Comparison of ENCODE assay signal across 8 mouse cellular contexts in the genomic region with DNA sequence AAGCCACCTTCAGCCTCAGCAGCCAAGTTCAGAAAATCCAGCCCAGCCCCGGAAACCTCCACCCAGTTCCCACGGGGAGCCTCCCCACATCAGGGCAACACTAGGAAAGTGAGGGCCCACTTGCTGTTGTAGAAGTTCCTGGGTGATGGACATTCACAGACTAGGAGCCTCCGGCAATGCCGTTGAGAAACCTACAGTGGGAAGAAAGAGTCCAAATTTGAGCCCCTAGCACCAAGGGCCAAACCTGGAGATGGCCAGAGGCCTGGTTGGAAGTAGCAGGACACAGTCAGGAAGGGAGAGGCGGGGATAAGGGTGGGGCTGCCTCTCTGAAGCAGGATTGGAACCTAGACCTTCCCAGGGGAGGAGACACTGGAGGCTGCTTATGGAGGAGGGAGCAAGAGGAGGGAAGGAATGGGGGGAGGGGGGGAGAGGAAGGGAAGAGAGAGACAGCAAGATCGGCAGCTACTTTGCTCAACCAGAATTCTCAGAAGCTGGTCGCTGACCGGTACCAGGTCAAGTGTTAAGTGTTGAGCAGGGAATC. TPM values are rescaled to one million over a fixed set of nuclear protein-coding genes. Genes with fewer than 3 reads are reported as not detected.
A peak's percentile ranks its signal among the peaks of the same experiment; 100 is the strongest.
DNase-seq lines count a peak whose midpoint lies in the region; ATAC-seq and TF ChIP-seq lines count a peak whose summit lies in the region.

No protein-coding gene starts in this region.

- H3K4me1 ChIP-seq in kidney, adult 2 months (ENCODE audit: control insufficient read depth, insufficient read depth, low read length), result peaks cover 3% of the 10 kb centered on the region; the same call in 1 of the 2 replicates
- peaks cover 19% of the 10 kb centered on the region for H3K4me1 ChIP-seq in lung, embryonic 16.5 days (replicated peaks; ENCODE audit: control insufficient read depth, insufficient read depth, low read length)

- 32% methylated on average over 8 of the region's 8 CpGs for WGBS in kidney, adult 2 months
- 27% methylated on average over 8 of the region's 8 CpGs for WGBS in lung, embryonic 16.5 days

- DNase-seq in cerebellum, adult 11-12 months, result peak; percentile 55
- no peak for DNase-seq in cerebellum, adult 8-10 months
- DNase-seq in adrenal gland, postnatal 25 days, result peak; percentile 52
- peak; percentile 92 for DNase-seq in heart, adult 9 months (ENCODE audit: low spot score in 2 of 2)
- peak; percentile 87 for DNase-seq in kidney, adult 2 months
- DNase-seq in yolk sac, embryonic 10.5 days (ENCODE audit: low spot score), result peak; percentile 70
- no peak for DNase-seq in thymus, postnatal 25 days

- peak overlapping the region; percentile 58 for H3K9ac ChIP-seq in lung, embryonic 16.5 days (ENCODE audit: low read length)

- peak overlapping the region; percentile 81 for H3K27ac ChIP-seq in kidney, adult 2 months (ENCODE audit: insufficient read depth, low read depth, low read length)
- H3K27ac ChIP-seq in lung, embryonic 16.5 days (ENCODE audit: low read length), result peak overlapping the region; percentile 91

- no peaks in the 10 kb centered on the region for H3K36me3 ChIP-seq in kidney, adult 2 months (ENCODE audit: control insufficient read depth, insufficient read depth, low read length)
- H3K36me3 ChIP-seq in lung, embryonic 16.5 days (ENCODE audit: control insufficient read depth, insufficient read depth, low read length), result no peaks in the 10 kb centered on the region

- ATAC-seq in lung, embryonic 16.5 days (ENCODE audit: low read depth), result no peak

- H3K4me3 ChIP-seq in kidney, adult 2 months (ENCODE audit: insufficient read depth, low read depth, low read length), result peak overlapping the region; percentile 50
- H3K4me3 ChIP-seq in lung, embryonic 16.5 days (ENCODE audit: low read length), result peak overlapping the region; percentile 87

- TF ChIP-seq CTCF in kidney, adult 2 months (conservative IDR thresholded peaks at IDR 0.05; ENCODE audit: insufficient read depth, insufficient read length, low read depth, low read length), result no peak

- TF ChIP-seq POLR2A in kidney, adult 2 months (IDR thresholded peaks at IDR 0.05; ENCODE audit: low read depth, low read length), result no peak

- H3K9me3 ChIP-seq in lung, embryonic 16.5 days (ENCODE audit: control insufficient read depth, low read length), result no peaks in the 10 kb centered on the region

- H3K4me2 ChIP-seq in lung, embryonic 16.5 days (ENCODE audit: low read depth, low read length), result peak overlapping the region; percentile 73

- H3K27me3 ChIP-seq in kidney, adult 2 months (replicated peaks; ENCODE audit: control insufficient read depth, insufficient read depth, low read length), result no peaks in the 10 kb centered on the region
- no peaks in the 10 kb centered on the region for H3K27me3 ChIP-seq in lung, embryonic 16.5 days (ENCODE audit: control insufficient read depth, insufficient read depth, low read depth, low read length)

RNA-seq across cellular contexts. Expression of a gene that starts 1.3 kb away (rescaled TPM):
- 94.0 and 102 TPM in 2 replicates for total RNA-seq in adrenal gland, postnatal 25 days (2021)
- 82.3 and 84.1 TPM in 2 replicates for polyA plus RNA-seq in kidney, adult 2 months (2012; rRNA removed)
- polyA plus RNA-seq in lung, embryonic 16.5 days (2015; fragmentation: Nextera tagmentation; extraction: Ambion mirVana), result 54.6 and 59.7 TPM in 2 replicates

RNA-seq across cellular contexts. Expression of a gene that starts 2.9 kb away (rescaled TPM):
- 86.4 and 99.4 TPM in 2 replicates for total RNA-seq in adrenal gland, postnatal 25 days (2021)
- polyA plus RNA-seq in kidney, adult 2 months (2012; rRNA removed), result 38.8 and 41.1 TPM in 2 replicates
- polyA plus RNA-seq in lung, embryonic 16.5 days (2015; fragmentation: Nextera tagmentation; extraction: Ambion mirVana), result 28.9 and 30.7 TPM in 2 replicates

RNA-seq across cellular contexts. Expression of a gene that starts 20.6 kb away (rescaled TPM):
- total RNA-seq in adrenal gland, postnatal 25 days (2021), result 18.7 and 24.4 TPM in 2 replicates
- 20.0 and 21.4 TPM in 2 replicates for polyA plus RNA-seq in kidney, adult 2 months (2012; rRNA removed)
- polyA plus RNA-seq in lung, embryonic 16.5 days (2015; fragmentation: Nextera tagmentation; extraction: Ambion mirVana), result 62.0 and 64.5 TPM in 2 replicates

RNA-seq across cellular contexts. Expression of a gene that starts 21.7 kb away (rescaled TPM):
- total RNA-seq in adrenal gland, postnatal 25 days (2021), result 138 and 151 TPM in 2 replicates
- polyA plus RNA-seq in kidney, adult 2 months (2012; rRNA removed), result 105 and 107 TPM in 2 replicates
- polyA plus RNA-seq in lung, embryonic 16.5 days (2015; fragmentation: Nextera tagmentation; extraction: Ambion mirVana), result 96.5 and 108 TPM in 2 replicates

RNA-seq across cellular contexts. Expression of a gene that starts 32.7 kb away (rescaled TPM):
- 177 and 221 TPM in 2 replicates for total RNA-seq in adrenal gland, postnatal 25 days (2021)
- 89.9 and 95.4 TPM in 2 replicates for polyA plus RNA-seq in kidney, adult 2 months (2012; rRNA removed)
- 413 and 457 TPM in 2 replicates for polyA plus RNA-seq in lung, embryonic 16.5 days (2015; fragmentation: Nextera tagmentation; extraction: Ambion mirVana)

Comparison
In these comparisons a context has a peak if more than half of its experiments do, and no peak if none do; other contexts are left out.
1. DNase-seq: peak in cerebellum, adult 11-12 months (single experiment), adrenal gland, postnatal 25 days (single experiment), heart, adult 9 months (2 of 2), kidney, adult 2 months (single experiment) and yolk sac, embryonic 10.5 days (single experiment); none in cerebellum, adult 8-10 months (single experiment) and thymus, postnatal 25 days (single experiment).